Mouse (Mus musculus) gastrocnemius, postnatal 4 days (tissue): ENCODE results near the gene Fgf9. TPM values are rescaled to one million over a fixed set of nuclear protein-coding genes. Genes with fewer than 3 reads are reported as not detected.
A peak's percentile ranks its signal among the peaks of the same experiment; 100 is the strongest.

Experiments used
- DNase-seq, 2 experiments: peaks; one replicate each; pipeline ENCODE4 v3.0.0; 2021 to 2022; ENCODE audit warnings: low spot score in 2 of 2, mixed read lengths in 2 of 2
- long read RNA-seq, 2 experiments: library from polyadenylated mRNA; stranded (forward); transcript quantifications; one replicate each; pipeline ENCODE4 v2.0.0; 2021
- total RNA-seq, 2 experiments: library from RNA; stranded (reverse); gene quantifications; 2 replicates each; pipeline ENCODE4 v1.2.3; 2021

Fgf9 gene
- 1 to 10 TPM; 4.6 to 5.0 TPM for total RNA-seq
- long read RNA-seq, experiment 1, partial matches to known transcripts, result 0 of 1 reads
- long read RNA-seq, experiment 1, other reads (novel, unspliced or antisense), result 1 of 1 reads
- long read RNA-seq, experiment 2, partial matches to known transcripts, result 0 of 3 reads
- long read RNA-seq, experiment 2, other reads (novel, unspliced or antisense), result 0 of 3 reads

DNA sequence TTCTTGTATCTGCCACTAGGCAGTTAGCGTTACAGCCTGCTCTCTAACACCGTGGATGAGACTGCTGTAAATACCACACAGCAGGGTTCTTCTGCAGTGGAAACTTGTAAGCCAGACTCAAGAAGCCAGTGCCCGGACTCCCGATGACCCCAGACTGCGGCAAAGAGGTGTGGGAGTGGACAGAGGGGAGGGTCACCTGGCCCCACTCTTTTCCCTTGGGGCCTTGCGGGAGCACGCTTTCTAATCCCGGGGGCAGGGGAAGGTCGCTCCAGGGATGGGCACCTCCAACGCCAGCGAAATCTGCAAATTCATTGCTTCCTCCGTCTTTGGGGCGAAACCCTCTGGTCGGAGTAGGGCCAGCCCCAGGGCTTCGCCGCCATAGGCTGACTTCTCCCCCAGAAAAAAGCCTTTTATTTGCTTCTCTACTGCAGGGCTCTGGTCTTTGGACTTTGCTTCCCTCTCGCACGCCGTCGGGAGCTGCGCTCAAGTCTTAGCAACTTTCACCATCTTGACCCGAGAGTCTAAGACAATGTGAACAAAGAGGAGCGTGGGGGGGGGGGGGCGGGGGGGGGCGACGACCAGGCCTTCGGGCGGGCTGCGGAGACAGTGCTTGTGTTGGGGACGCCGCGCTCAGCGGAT, at the start of gene Fgf9:
TSS of gene Fgf9 (plus strand) at position 67 of the 639 bp plus-strand sequence.
- DNase-seq, result peak in 1 of 2 experiments; percentile 25

GRCm38 (mm10) chr14:58034567-58034966, 35.8 kb upstream of the Fgf9 start:
- peak in 1 of 2 experiments; percentile 47 for DNase-seq

DNA sequence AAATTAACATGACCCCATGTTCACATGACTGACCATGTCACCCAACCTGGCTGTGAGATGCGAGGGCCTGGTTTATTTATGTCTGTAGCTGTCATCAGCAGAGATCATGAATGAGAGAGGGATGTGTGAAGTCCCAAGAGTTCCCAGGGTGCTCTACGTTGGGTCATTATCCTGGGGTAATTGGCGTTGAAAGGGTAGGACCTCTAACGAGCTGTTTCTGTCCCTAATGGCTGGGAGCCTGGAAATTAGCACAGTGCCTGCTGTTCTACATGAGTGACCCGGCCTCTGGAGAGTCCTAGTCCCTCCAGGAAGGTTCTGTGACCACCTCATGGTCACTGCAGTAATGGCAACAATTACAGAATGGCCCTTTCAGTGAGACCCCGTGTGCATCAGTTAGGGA, 34.2 kb upstream of the Fgf9 start:
- no peak for DNase-seq

DNA sequence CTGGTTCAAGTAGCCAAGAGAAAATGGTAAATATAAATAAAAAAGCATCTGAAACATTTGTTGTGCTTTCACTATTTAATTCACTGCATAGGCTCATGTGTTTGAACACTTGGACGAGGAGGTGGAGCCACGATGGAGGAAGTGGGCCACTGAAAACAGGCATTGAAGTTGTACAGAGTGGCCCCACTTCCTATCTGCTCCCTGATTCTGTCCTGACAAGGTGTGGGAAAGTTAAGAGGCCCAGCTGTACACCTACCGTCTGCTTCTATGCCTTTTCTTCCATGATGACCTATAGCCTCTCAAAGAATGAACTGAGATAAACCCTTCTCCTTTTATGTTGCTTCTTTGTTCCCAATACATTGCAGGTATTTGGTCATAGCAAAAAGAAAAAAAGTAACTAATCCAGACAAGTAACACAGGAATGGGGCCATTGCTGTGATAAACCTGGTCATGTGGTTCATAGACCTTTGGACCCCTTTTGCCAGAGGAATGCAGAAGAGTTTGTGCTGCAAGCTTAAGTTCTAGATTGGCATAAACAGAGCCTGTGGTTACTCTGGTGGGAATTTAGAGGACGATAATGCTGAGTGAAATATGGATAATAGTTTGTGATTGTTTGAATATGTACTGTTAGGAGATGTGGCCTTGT, 23.6 kb upstream of the Fgf9 start:
- DNase-seq, result no peak

- DNase-seq, result no peak
Measured at GRCm38 (mm10) chr14:58050691-58051090, 19.7 kb upstream of the Fgf9 start.

DNA sequence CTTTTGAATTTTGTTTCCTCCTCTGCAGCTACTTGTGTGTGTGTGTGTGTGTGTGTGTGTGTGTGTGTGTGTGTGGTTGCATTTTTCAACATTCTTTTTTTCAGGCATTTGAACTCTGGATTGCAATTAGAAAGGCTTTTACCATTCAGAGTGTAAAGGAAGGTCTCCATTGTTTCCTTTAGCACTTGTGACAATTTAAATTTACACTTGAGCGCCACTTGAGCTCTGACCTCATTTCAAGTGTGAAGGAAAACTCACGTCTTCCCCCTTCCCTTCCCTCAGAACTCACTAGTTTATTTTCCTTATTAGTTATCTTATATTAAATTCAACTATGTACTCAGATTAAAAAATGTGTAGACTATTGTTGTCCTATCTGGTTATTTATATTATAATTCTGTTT, 2.8 kb upstream of the Fgf9 start:
- no peak for DNase-seq

- DNase-seq, result no peak
Measured at GRCm38 (mm10) chr14:58068641-58069040, 1.7 kb upstream of the Fgf9 start.

DNA sequence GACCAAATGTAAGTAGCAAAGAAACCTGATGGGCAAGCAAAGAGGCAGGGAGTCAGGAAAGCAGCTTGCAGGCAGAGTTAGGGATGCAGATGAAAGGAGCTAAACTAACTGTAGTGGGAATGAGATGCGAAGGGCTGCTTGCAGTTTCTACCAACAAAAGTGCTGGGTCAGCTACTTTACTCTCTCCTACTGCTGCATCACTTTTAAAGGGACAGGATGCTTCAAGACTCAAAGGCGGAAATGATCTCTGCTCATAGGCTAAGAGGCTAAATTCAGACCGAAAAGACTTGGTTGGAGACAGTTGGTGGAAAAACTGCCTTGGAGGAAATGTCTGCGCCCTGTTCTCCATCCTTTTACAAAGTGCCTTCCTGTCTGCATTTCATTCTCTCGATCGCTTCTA, 420 bp upstream of the Fgf9 start:
- DNase-seq, result no peak

DNA sequence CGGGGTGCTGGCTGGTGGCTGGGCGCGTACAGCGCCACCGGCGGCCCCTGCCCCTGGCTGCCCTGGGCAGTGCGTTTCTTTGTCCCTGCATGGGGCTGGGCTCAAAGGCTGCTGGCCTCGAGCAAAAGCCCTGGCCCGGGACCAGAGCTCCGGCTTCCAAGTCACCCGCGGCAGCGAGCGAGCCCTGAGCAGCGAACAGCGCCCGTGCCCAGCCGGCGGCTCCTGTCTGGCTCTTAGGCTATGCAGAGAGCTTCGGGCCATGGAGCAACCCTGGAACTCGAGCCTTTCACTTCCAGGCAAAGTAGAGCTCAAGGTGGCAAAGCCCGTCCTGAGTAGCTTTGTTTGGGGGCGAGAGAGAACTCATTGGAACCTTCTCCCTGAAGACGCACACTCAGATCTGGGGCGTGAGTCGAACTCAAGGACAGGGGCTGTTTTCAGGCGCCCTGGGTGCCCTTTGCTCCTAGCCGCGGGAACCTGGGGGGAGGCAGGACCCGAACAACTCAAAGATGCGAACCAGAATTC, 834 bp downstream of the Fgf9 start:
- peak; percentile 60 to 67 for DNase-seq

- DNase-seq, result peak in 1 of 2 experiments; percentile 61
Measured at GRCm38 (mm10) chr14:58071830-58072770, 1.8 kb downstream of the Fgf9 start.

GRCm38 (mm10) chr14:58072771-58073501, 2.6 kb downstream of the Fgf9 start:
- DNase-seq, result peak in 1 of 2 experiments; percentile 19

DNA sequence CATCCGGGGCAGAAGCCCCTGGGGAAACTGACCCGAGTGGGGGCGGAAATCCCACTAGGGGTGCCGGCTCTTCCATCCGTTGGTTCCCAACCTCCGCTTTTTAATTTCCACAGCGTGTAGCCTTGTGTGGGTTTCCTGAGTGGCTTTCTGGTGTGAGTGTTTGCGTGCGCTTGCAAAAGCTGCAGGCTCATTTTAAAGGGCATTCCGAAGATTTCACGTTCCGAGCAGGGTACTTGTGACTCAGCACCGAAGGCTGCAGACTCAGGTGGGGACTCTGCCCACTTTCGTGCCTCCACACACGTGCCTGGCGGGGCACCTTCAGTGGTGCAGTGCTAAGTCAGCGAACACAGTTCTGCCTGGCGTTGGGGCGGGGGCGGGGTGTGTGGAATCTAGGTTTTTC, 3.6 kb downstream of the Fgf9 start:
- no peak for DNase-seq

- peak in 1 of 2 experiments; percentile 26 for DNase-seq
Measured at GRCm38 (mm10) chr14:58074621-58075432, 4.5 kb downstream of the Fgf9 start.

GRCm38 (mm10) chr14:58075433-58076029, 5.2 kb downstream of the Fgf9 start:
- no peak for DNase-seq

DNA sequence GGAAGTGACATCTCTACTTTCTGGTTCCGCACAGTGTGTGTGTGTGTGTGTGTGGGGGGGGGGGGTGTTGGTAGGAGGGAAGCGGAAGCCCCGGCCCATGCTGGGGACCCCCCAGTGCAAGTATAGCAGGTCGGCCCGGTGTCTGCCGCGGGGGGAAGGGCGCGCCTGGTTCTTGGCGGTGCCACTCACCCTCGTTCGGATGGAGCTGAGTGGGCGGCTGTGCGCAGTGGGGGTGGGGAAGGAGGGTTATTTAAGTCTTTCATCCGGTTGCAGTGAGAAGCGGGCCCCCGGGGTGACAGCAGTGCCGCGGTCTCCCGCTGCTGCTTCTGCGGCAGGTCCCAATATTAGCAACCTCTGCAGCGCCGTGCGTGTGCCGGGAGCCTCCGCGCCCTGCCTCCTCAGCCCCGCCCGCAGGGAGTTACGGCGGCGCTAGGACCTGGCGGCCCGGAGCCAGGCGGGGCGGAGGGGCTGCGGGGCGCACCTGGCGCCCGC, 5.7 kb downstream of the Fgf9 start:
- peak in 1 of 2 experiments; percentile 24 for DNase-seq

DNA sequence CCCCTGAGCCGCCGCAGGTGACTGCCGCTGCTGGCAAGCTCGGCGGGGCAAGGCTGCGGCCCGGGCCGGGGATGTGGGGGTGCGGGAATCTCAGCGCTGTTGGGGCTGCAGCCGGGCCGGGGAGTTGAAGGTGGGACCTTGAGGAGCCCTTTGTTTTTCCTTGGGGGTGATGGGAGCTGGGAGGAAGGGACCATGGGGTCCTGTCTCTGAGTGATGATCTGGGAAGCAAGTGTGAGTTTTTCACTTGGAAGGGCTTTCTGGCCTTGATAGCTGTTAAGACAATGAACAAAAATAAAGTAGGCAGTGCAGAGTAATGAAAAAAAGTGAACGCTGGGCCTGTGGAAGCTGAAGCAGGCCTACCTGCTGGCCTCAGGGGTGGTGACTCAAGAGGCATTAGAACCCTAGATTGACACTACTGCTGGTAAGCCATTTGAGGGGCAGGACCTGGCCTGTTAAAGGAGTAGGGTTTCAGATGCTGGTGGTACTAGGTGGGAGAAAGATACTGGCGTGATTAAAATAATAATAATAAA, 6.4 kb downstream of the Fgf9 start:
- DNase-seq, result no peak

DNA sequence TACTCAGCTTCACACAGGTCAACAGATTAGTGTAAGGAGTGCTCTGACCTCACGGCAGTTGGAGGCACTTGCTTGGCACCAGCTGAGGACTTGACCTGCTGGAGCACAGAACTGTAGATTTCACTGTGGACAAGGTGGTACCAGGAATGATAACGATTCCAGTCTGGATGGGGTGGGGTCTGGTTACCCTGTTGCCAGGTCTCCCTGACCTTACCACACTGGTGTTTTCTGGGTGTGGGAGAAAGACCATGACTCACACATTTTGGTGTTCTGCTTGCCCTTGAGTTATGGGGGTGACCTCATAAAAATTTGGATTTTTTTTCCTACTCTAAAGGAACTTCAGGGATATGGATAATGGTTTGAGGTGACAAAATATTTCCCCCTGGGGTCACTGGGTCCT, 9.1 kb downstream of the Fgf9 start:
- DNase-seq, result no peak

DNA sequence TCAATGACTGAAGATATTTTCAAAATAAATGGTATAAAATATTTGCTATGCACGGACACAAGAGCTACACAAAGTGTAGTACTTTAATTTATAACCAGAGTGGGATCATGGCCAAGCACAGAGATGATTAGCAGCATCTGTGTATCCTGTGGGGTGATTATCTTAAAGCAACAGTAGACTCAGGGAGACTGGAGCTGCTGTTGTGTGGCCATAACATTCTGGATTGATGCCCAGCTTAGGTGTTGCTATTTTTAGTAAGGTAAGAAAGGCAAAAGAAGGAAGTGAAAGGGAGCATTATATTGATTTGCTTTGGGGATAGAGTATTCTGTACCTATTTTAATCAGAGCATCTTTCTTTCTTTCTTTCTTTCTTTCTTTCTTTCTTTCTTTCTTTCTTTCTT, 11.6 kb downstream of the Fgf9 start:
- DNase-seq, result no peak

DNA sequence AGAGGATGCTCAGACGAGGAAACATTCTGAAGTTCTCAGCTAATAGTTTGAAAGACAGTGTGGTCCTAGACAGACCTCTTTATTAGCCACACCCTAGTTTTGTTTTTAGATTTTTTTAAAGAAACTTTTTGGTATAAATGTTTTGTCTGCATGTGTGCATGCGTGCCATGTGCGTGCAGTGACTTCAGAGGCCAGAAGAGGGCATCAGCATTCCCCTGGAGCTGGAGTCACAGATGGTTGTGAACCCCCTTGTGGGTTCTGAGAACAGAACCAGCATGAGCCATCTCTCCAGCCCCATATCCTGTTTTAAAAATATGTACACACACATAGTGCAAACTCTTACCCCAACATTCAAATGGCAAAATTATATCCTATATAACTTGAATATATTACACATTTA, 13.9 kb downstream of the Fgf9 start:
- no peak for DNase-seq
